Mouse (Mus musculus) lung, postnatal 25 days (tissue): ENCODE measurements around the gene Rapgefl1.

ENCODE experiments used
- DNase-seq: peaks from one replicate; pipeline ENCODE4 v3.0.0; 2022; ENCODE audit warnings: low spot score

Rapgefl1 gene

GRCm38 (mm10) chr11:98858759-98859731, 22.5 kb downstream of the Rapgefl1 start:
- peak; percentile 92 for DNase-seq

- DNase-seq, result peak; percentile 96
These were observed 26.6 kb downstream of the Rapgefl1 start, which contains the start of gene Wipf2 for GRCm38 (mm10) chr11:98863028-98863750. Gene Wipf2 (plus strand): TSS chr11:98863638.

- DNase-seq, result peak; percentile 38
These were observed 27.3 kb downstream of the Rapgefl1 start for GRCm38 (mm10) chr11:98863751-98864429.

- no peak for DNase-seq
These were observed 30.7 kb downstream of the Rapgefl1 start for GRCm38 (mm10) chr11:98867293-98867692.

- no peak for DNase-seq
These were observed 33.3 kb downstream of the Rapgefl1 start for GRCm38 (mm10) chr11:98869906-98870305.

- peak; percentile 65 for DNase-seq
These were observed 34.2 kb downstream of the Rapgefl1 start for GRCm38 (mm10) chr11:98870791-98871190.

GRCm38 (mm10) chr11:98871416-98871815, 34.8 kb downstream of the Rapgefl1 start:
- DNase-seq, result no peak

GRCm38 (mm10) chr11:98872040-98872439, 35.5 kb downstream of the Rapgefl1 start:
- peak; percentile 77 for DNase-seq

GRCm38 (mm10) chr11:98873900-98874299, 37.3 kb downstream of the Rapgefl1 start:
- peak; percentile 93 for DNase-seq

GRCm38 (mm10) chr11:98877001-98877400, 40.4 kb downstream of the Rapgefl1 start:
- DNase-seq, result no peak

GRCm38 (mm10) chr11:98887703-98888102, 51.1 kb downstream of the Rapgefl1 start:
- no peak for DNase-seq

- DNase-seq, result no peak
These were observed 52.5 kb downstream of the Rapgefl1 start for GRCm38 (mm10) chr11:98889077-98889476.

- DNase-seq, result no peak
These were observed 53.4 kb downstream of the Rapgefl1 start for GRCm38 (mm10) chr11:98889977-98890376.

GRCm38 (mm10) chr11:98892426-98892825, 55.8 kb downstream of the Rapgefl1 start:
- no peak for DNase-seq

- DNase-seq, result no peak
These were observed 64.0 kb downstream of the Rapgefl1 start for GRCm38 (mm10) chr11:98900529-98901125.

GRCm38 (mm10) chr11:98902621-98903245, 66.1 kb downstream of the Rapgefl1 start:
- DNase-seq, result no peak
